Comparison of ENCODE assay signal across 9 mouse cellular contexts in genomic region chr11:96093361-96093760, GRCm38 (mm10). TPM values are rescaled to one million over a fixed set of nuclear protein-coding genes. Genes with fewer than 3 reads are reported as not detected.
DNase-seq lines count a peak whose midpoint lies in the region; ATAC-seq and TF ChIP-seq lines count a peak whose summit lies in the region.
"Had no signal": no experiment of that assay in that cellular context is flagged by ENCODE, and none has a peak within 500 bp of the region (broad histone marks: within the 10 kb centered on the region; RNA-seq: fewer than 3 reads in every experiment).

No protein-coding gene starts in this region.

- H3K4me3 ChIP-seq in ES-E14 (ENCODE audit: insufficient read depth in 1 of 2, low read depth in 1 of 2, low read length in 2 of 2, poor library complexity in 1 of 2, severe bottlenecking in 1 of 2), result no peak overlapping the region

- H3K9me3 ChIP-seq in ES-E14 (ENCODE audit: control insufficient read depth, insufficient read depth, low read depth, low read length), result no peaks in the 10 kb centered on the region

- no peak overlapping the region for H3K27ac ChIP-seq in ES-E14 (ENCODE audit: insufficient read depth, low read depth, low read length, poor library complexity, severe bottlenecking)

- in situ Hi-C loops in ES-E14 (cut with MboI; ENCODE audit: low sequenced_read_pairs in 2 of 2, unreplicated experiment in 2 of 2), result loop anchor here (5.0 to 10.0 kb wide), 2 partner anchors 139 to 141 kb away; no protein-coding TSS in a partner anchor

- no peak for ATAC-seq in inflammation-experienced regulatory T-cells, adult 6 months

- H3K9ac ChIP-seq in ES-E14 (ENCODE audit: insufficient read depth, low read depth, low read length, poor library complexity, severe bottlenecking), result no peak overlapping the region

- peak; percentile 21 to 40 for DNase-seq in left cerebral cortex, adult 18-20 months (ENCODE audit: low spot score in 2 of 2)
- DNase-seq in left cerebral cortex, adult 11 months (ENCODE audit: low spot score), result no peak
- DNase-seq in ES-E14 (ENCODE audit: low read depth, low spot score), result no peak
- peak; percentile 75 for DNase-seq in adrenal gland, postnatal 14 days
- DNase-seq in gastrocnemius, adult 8-10 months (ENCODE audit: low spot score in 2 of 2), result peak; percentile 14 to 27
- peak; percentile 56 to 58 for DNase-seq in kidney, postnatal 25 days
- DNase-seq in naive thymus-derived CD4-positive, alpha-beta T cell, adult 2 months (ENCODE audit: low read depth), result peak; percentile 60

- H3K36me3 ChIP-seq in ES-E14 (ENCODE audit: control insufficient read depth, insufficient read depth, low read length, poor library complexity, severe bottlenecking), result no peaks in the 10 kb centered on the region

- H3K4me1 ChIP-seq in ES-E14 (ENCODE audit: control insufficient read depth in 2 of 2, insufficient read depth in 2 of 2, low read length in 2 of 2, poor library complexity in 1 of 2), result peaks cover 0 to 3% of the 10 kb centered on the region in 2 experiments; a peak in 1 of 4 replicates

TF ChIP-seq in ES-E14, 5 proteins besides CTCF, POLR2A, EP300 and RAD21:
- no peak for TF ChIP-seq ZNF384 (IDR thresholded peaks at IDR 0.05; ENCODE audit: low read depth, low read length)
- peak; percentile 93 for TF ChIP-seq ZC3H11A (IDR thresholded peaks at IDR 0.05; ENCODE audit: borderline replicate concordance, low read depth, low read length)

RNA-seq across cellular contexts. Expression of gene Atp5g1, which starts 17.9 kb away (rescaled TPM):
- 100 to 1,000 TPM; 349 to 365 TPM for total RNA-seq in left cerebral cortex, adult 18-20 months (2021)
- 726 and 963 TPM in 2 replicates for total RNA-seq in ES-E14 (2012; rRNA removed)
- 244 and 262 TPM in 2 replicates for total RNA-seq in adrenal gland, postnatal 14 days (2021)
- total RNA-seq in gastrocnemius, adult 8-10 months (2022), result 1,000 to 10,000 TPM; 1,235 to 1,416 (median 1,336) TPM
- 100 to 1,000 TPM; 336 to 391 (median 363) TPM for polyA plus RNA-seq in inflammation-experienced regulatory T-cells, adult 6 months (2017; shearing (Covaris generic))

RNA-seq across cellular contexts. Expression of gene Calcoco2, which starts 18.4 kb away (rescaled TPM):
- not detected for total RNA-seq in left cerebral cortex, adult 18-20 months (2021)
- 23.3 and 160 TPM in 2 replicates for total RNA-seq in ES-E14 (2012; rRNA removed)
- not detected in 2 replicates for total RNA-seq in adrenal gland, postnatal 14 days (2021)
- total RNA-seq in gastrocnemius, adult 8-10 months (2022), result not detected
- not detected for polyA plus RNA-seq in inflammation-experienced regulatory T-cells, adult 6 months (2017; shearing (Covaris generic))
- polyA plus RNA-seq: gonadal fat pad, adult 2 months had no signal

RNA-seq across cellular contexts. Expression of gene Ube2z, which starts 28.2 kb away (rescaled TPM):
- total RNA-seq in left cerebral cortex, adult 18-20 months (2021), result 10 to 100 TPM; 61.9 to 63.1 TPM
- 42.5 and 75.9 TPM in 2 replicates for total RNA-seq in ES-E14 (2012; rRNA removed)
- 43.8 and 45.2 TPM in 2 replicates for total RNA-seq in adrenal gland, postnatal 14 days (2021)
- total RNA-seq in gastrocnemius, adult 8-10 months (2022), result 10 to 100 TPM; 15.0 to 17.9 (median 16.3) TPM
- 10 to 100 TPM in 2 of 3 experiments, 1 to 10 TPM in 1; 9.6 to 13.1 (median 10.4) TPM for polyA plus RNA-seq in inflammation-experienced regulatory T-cells, adult 6 months (2017; shearing (Covaris generic))

RNA-seq across cellular contexts. Expression of gene Ttll6, which starts 40.2 kb away (rescaled TPM):
- under 1 TPM in 1 of 2 experiments, not detected in 1; 0.12 TPM for total RNA-seq in left cerebral cortex, adult 18-20 months (2021)
- 5.0 and 5.4 TPM in 2 replicates for total RNA-seq in ES-E14 (2012; rRNA removed)
- total RNA-seq in adrenal gland, postnatal 14 days (2021), result not detected in 2 replicates
- not detected for total RNA-seq in gastrocnemius, adult 8-10 months (2022)
- not detected for polyA plus RNA-seq in inflammation-experienced regulatory T-cells, adult 6 months (2017; shearing (Covaris generic))

RNA-seq across cellular contexts. Expression of gene Snf8, which starts 58.7 kb away (rescaled TPM):
- total RNA-seq in left cerebral cortex, adult 18-20 months (2021), result 100 to 1,000 TPM; 104 to 106 TPM
- total RNA-seq in ES-E14 (2012; rRNA removed), result 51.5 and 79.4 TPM in 2 replicates
- 77.7 and 79.2 TPM in 2 replicates for total RNA-seq in adrenal gland, postnatal 14 days (2021)
- 10 to 100 TPM; 30.5 to 36.9 (median 31.6) TPM for total RNA-seq in gastrocnemius, adult 8-10 months (2022)
- polyA plus RNA-seq in inflammation-experienced regulatory T-cells, adult 6 months (2017; shearing (Covaris generic)), result 10 to 100 TPM; 37.7 to 51.2 (median 42.6) TPM

Comparison
In these comparisons a context has a peak if more than half of its experiments do, and no peak if none do; other contexts are left out.
1. DNase-seq: peak in left cerebral cortex, adult 18-20 months (2 of 2), adrenal gland, postnatal 14 days (single experiment), gastrocnemius, adult 8-10 months (2 of 2), kidney, postnatal 25 days (2 of 2) and naive thymus-derived CD4-positive, alpha-beta T cell, adult 2 months (single experiment); none in left cerebral cortex, adult 11 months (single experiment) and ES-E14 (single experiment).
2. RNA of gene Calcoco2, which starts 18.4 kb away (total RNA-seq): 23.3 to 160 TPM in ES-E14; not detected in left cerebral cortex, adult 18-20 months, not detected in adrenal gland, postnatal 14 days and not detected in gastrocnemius, adult 8-10 months; every median in the first group is over 10 times any median in the second.